Mouse (Mus musculus): ENCODE data around the gene Gm49391.
"Not testable (repeated sequence)": the region's sequence is repeated elsewhere in the genome, so short reads cannot be mapped to it uniquely, and the experiment has no call there.

The Gm49391 gene

DNA sequence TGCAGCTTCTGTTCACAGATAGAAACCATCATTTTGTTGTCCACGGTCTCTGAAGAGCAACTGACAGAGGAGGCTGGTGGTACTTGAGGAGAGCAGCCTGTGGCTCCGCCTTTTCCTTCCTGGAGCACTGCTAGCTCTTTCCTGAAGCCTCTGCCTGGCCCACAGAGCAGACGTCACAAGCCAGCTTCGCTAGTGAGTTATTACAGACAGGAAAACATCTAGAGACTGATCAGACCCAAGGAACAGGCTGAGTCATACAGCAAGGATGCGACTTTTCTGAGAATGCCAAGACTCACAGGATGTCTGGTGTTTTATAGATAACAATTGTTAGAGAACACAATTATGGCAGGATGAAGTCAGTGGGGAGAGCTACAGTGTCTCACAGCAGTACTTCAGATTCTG is at the start of gene Gm49391, which contains the start of gene Ctla2a:
Gm49391 (minus strand) TSS at position 72 of the 402 bp plus-strand sequence.
Ctla2a (minus strand) TSS at position 126 of the 402 bp plus-strand sequence.
- no peak for DNase-seq (ENCODE audit: low spot score in 2 of 2)

DNA sequence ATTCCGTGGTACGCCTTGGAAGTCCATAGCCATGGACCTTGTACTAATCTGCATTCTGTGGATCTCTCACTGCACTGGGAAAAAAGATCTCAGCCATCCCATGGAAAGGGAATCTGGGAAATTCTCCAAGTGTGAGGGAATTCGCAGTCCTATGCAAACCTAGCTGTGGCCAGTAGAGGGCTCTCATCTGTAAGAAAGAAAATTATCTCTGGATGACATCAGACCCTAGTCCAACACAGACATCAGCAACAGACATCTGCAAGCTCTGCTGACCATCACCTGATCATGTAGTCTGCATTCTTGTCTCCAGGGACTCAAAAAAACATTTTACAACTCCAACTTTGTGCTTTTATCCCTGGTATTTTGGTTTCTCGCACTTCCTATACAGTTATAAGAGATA is 35.9 kb upstream of the Gm49391 start:
- not testable (repeated sequence) for DNase-seq (ENCODE audit: low spot score in 2 of 2)

- DNase-seq (ENCODE audit: low spot score in 2 of 2): not testable (repeated sequence)
These were observed 27.6 kb upstream of the Gm49391 start for GRCm38 (mm10) chr13:60963985-60964384.

- DNase-seq (ENCODE audit: low spot score in 2 of 2): no peak
These were observed 25.3 kb upstream of the Gm49391 start for GRCm38 (mm10) chr13:60961706-60962105.

GRCm38 (mm10) chr13:60941884-60942283 is 5.5 kb upstream of the Gm49391 start, which contains the start of gene Tpbpa:
Tpbpa (minus strand) TSS chr13:60941984.
- DNase-seq (ENCODE audit: low spot score in 2 of 2): not testable (repeated sequence)

GRCm38 (mm10) chr13:60935490-60935889 is 881 bp downstream of the Gm49391 start, which contains the start of gene Gm49393:
Gm49393 (minus strand) TSS chr13:60935590.
- not testable (repeated sequence) for DNase-seq (ENCODE audit: low spot score in 2 of 2)

DNA sequence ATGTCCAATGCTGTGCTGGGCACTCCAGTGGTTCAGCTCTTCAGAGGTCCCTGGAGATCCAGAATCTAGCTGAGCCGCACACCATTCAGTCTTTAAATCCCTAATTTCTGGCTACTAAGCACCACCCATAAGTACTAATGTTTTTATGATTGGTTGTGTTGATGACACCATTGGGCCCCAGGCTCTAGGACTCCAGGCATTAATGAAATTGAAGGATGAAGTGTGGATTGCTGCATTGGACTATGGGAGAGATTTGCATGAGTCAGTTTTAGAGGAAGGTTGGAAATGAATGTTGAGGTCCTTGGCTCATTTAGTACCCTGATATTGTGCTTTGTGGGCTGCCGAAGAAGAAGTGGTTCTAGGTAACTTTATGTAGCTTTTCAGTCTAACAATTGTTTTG is 31.6 kb downstream of the Gm49391 start, which contains the start of gene Tpbpb:
Tpbpb (minus strand) TSS at position 101 of the 400 bp plus-strand sequence.
- DNase-seq (ENCODE audit: low spot score in 2 of 2): not testable (repeated sequence)

DNA sequence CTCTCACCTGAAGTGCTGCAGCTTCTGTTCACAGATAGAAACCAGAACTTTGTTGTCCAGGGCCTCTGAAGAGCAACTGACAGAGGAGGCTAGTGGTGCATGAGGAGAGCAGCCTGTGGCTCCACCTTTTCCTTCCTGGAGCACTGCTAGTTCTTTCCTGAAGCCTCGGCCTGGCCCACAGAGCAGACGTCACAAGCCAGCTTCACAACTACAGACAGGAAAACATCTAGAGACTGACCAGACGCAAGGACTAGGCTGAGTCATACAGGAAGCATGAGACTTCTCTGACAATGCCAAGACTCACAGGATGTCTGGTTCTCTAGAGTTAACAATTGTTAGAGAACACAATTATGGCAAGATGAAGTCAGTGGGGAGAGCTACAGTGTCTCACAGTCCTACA is 39.0 kb downstream of the Gm49391 start, which contains the start of gene Ctla2b:
Ctla2b (minus strand) TSS at position 120 of the 400 bp plus-strand sequence.
- no peak for DNase-seq (ENCODE audit: low spot score in 2 of 2)

DNA sequence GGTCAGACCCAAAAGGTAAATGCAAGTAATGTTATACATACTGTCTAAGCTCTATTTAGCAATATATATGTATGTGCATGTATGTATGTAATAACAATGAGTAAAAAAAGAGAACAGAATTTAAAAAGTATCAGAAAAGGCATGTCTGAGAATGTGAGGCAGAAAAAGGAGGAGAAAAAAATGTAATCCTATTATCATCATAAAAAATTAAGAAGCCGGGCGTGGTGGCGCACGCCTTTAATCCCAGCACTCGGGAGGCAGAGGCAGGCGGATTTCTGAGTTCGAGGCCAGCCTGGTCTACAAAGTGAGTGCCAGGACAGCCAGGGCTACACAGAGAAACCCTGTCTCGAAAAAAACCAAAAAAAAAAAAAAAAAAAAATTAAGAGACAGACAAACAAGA is 39.6 kb downstream of the Gm49391 start, which contains the start of gene Gm49392:
Gm49392 (minus strand) TSS at position 101 of the 400 bp plus-strand sequence.
- DNase-seq (ENCODE audit: low spot score in 2 of 2): not testable (repeated sequence)

DNA sequence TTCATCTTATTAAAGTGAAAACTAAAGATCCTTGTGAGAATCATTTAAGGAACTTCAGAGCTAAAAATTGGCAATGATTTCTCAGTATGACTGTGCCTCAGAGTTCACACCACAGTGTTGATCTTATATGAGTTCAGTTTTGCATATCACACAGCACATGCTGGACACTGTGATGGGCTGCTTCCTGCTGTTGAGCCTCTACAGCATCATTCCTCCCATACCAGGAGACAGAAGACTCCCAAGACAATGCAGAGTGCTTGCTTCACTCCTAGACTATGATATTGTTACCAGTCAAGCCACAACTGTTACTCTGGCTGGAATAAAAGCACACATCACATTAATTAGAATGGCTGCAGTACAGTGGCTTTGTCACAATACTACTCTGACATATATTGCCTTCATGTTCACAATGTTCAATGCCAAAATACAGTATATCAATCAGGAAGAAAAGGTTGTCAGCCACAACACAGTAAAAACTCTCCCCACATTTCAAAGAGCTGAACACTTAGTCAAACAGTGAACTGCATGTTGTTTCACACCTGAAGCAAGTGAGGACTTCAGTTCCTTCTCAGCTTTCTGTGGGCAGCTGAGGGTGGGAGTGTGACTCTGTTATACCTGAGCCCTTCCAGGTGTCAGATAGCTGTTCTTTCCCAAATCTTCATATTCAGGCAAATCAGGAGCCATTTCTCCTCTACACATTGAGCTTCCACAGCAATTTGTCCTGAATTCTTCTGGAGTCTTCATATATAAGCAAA is 40.8 kb downstream of the Gm49391 start:
- DNase-seq (ENCODE audit: low spot score in 2 of 2): no peak

- no peak for DNase-seq (ENCODE audit: low spot score in 2 of 2)
These were observed 44.1 kb downstream of the Gm49391 start for GRCm38 (mm10) chr13:60892301-60892700.

GRCm38 (mm10) chr13:60864281-60864680 is 72.1 kb downstream of the Gm49391 start, which contains the start of gene 4930486L24Rik:
4930486L24Rik (minus strand) TSS chr13:60864475.
- no peak for DNase-seq (ENCODE audit: low spot score in 2 of 2)

DNA sequence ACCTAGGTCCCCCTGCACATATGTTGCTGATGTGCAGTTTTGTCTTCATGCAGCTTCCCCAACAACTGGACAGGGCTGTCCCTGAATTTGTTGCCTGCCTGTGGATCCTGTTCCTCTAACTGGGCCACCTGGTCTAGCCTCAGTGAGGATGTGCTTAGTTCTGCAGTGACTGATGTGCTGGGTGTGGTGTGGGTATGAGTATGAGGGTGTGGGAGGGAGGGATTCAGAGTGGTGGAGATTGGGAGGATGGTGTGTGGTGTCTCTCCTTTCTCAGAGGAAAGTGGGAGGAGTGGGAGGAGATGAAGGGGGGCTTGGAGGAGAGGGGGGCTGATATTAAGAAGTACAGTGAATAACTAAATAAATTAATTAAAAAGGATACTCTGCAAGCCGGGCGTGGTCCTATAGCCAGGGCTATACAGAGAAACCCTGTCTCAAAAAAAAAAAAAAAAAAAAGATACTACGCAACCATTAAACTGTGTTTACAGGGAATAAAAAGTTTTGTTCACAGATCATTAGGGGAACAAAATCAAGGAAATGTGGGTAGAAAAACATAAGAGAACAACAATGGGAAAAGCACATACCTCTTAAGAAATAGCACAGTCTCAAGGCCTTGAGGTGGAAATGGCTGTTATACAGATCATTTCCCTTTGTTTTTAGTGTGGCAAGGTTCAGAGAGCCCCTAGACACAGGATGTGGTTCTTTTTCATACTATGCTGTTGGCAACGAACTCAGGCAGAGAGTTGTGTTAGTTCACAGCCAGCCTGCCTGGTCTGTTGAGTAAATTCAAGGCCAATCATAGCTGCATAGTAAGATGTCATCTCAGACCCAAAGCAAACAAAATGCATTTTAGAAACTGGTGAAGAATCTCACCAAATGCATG is 87.9 kb downstream of the Gm49391 start:
- DNase-seq (ENCODE audit: low spot score in 2 of 2): no peak
